Mouse (Mus musculus) layer of hippocampus, adult 2 months (tissue): Measurements from ENCODE around the gene Slc1a3. TPM values are rescaled to one million over a fixed set of nuclear protein-coding genes. Genes with fewer than 3 reads are reported as not detected.

ENCODE experiments used
- DNase-seq, 2 experiments: peaks; one replicate each; pipeline ENCODE4 v3.0.0; 2022; ENCODE audit warnings: low spot score in 2 of 2
- H3K27ac ChIP-seq: fragments of 200-600 bp; 2 replicates; pipeline ENCODE4 v1.8.1; 2022
- H3K4me3 ChIP-seq: fragments of 200-600 bp; 2 replicates; pipeline ENCODE4 v1.8.1; 2022; ENCODE audit warnings: mild to moderate bottlenecking
- CTCF ChIP-seq: fragments of 200-600 bp; conservative IDR thresholded peaks from 2 replicates; pipeline ENCODE4 v1.8.1; 2022; ENCODE audit warnings: antibody characterized with exemption, mild to moderate bottlenecking, moderate library complexity
- total RNA-seq, 2 experiments: library from RNA; stranded (reverse); gene quantifications; 2 replicates each; pipeline ENCODE4 v1.2.3; 2021

Slc1a3 gene
- total RNA-seq, 2 experiments from 2014 or later, result 388 to 405 TPM

DNA sequence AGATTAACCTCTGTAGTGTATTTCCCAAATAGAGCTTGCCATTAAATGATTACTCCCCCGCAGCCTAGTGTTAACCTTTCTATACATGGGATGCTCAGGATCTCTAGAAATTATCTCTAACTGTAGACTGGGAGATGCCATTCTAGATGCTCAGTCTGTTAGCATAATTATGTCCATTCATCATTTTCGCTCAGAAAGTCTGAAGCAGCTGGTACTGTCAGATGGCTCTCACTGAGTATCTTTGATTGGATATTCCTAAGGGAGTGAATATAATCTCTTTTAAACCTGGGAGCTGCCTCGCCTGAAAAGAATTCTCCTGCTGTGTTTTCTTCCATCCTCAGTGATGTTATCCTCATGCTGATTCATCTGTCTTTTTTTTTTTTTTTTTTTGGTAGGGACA lies 76.2 kb downstream of the Slc1a3 start:
- TF ChIP-seq CTCF, result no peak
- H3K27ac ChIP-seq, result no peak overlapping the region
- H3K4me3 ChIP-seq, result no peak overlapping the region
- DNase-seq, result peak in 1 of 2 experiments; percentile 37

DNA sequence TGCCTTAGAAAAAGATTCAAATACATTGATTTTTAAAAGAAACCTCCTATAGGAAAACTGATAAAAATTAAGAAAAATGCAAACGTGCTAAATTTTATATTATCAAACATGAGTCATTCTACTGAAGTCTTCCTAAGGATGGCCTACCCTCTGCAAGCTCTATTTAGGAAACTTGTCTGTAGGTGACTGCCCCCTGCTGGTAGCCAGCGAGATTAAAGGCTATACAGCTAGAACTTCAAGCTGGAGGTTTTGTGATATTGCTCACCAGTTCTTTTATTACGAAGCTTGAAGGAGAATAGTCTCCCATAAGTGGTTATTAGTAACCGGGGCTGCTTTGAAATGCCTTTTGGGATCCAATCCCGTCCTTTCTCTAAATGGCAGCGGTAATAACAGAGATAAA lies 77.2 kb downstream of the Slc1a3 start:
- DNase-seq, result peak in 1 of 2 experiments; percentile 56

DNA sequence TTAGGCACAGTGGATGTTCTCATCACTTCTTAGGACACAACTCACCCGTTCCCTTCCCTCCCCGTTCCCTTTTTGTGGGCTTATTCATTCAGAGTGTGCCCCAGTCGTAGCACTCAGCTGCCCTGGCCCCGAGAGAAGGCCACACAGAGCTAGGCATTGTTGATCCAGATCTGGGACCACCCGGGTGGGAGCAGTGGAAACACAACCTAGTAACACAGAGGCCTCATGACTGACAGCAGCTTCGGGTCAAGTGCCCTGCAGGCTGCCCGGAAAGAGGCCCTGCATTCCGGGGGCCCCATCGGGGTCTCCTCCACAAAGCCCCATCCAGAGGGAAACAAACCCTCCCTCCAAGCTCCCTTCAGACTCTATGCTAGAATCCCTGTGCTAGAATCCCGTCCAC lies 78.2 kb downstream of the Slc1a3 start:
- DNase-seq, result no peak
- TF ChIP-seq CTCF, result no peak
- 0 out of 2 replicates have a peak overlapping the region, but pooled peaks have one; percentile 18 for H3K27ac ChIP-seq
- H3K4me3 ChIP-seq, result no peak overlapping the region

More for the DNA sequence above, 77.2 kb downstream of the Slc1a3 start:
- Histone ChIP-seq H3K4me3 (no peak overlapping the region), H3K27ac (no peak overlapping the region)
- TF ChIP-seq CTCF, result peak; percentile 91

DNA sequence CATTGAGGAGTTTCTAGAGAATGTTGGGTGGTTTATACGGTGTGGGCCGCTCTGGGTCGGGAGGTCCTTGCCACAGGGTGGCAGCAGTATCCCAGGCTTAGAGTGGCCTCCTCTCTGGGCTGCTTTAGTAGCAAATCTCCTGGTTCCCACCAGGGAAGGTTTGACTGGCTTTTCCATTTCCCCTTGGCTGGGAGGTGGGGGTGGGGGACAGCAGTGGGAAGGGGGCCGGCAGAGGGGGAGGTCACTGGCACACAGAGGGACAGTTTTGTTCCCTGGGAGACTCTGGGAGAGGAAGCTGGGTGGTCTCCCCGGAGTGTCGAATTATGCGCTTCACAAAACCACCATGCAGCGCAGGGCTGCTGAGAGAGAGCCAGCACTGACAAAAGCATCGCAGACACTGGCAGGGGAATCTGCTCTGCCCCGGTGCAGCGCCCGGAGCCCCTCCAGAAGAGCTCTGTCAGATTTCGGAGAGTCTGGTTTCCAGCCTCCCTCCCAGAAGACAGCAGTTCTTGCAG lies 81.2 kb downstream of the Slc1a3 start:
- peak; percentile 79 to 86 for DNase-seq
- peak overlapping the region; percentile 60 for H3K4me3 ChIP-seq
- TF ChIP-seq CTCF, result peak; percentile 80
- H3K27ac ChIP-seq, result peak overlapping the region; percentile 81

DNA sequence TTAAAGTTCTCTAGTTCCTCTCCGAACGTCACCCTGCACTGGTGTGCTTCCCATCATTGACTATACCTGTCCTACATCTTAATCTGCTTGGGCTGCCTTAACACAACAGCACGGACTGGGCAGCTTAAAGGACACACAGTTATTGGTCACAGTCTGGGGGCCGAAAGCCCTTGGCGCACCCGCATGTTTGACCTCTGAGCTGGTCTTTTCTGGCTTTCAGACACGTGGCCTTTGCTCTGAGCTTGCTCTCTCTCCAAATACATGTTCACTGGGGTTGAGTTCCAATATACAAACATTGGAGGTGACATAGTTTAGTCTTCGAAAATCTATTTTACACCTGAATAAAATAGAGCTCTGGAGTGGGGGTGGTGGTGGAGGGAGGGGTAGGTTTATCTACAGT lies 82.4 kb downstream of the Slc1a3 start:
- TF ChIP-seq CTCF, result no peak
- no peak for DNase-seq
- Histone ChIP-seq H3K27ac (no peak overlapping the region), H3K4me3 (no peak overlapping the region)

DNA sequence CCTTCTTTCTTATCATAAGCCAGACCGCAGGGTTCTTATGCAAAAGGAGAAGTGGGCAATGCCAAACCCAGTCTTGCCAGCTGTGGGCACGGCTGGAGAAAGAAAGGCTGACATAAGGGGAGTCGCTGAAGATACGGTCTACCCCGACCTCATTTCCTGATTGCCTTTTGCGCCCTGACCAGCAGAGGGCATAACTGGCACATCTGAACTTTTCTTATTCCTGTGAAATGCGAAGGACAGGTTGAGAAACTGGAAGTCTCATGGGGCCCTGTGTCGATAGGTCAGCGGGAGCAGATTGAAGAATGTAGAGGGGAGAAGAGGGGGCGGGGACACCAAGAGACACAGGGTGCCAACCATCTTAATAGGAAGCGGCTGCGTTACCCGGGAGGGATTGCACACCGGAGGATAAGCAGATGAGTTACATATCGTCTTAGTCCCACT lies 83.4 kb downstream of the Slc1a3 start:
- peak overlapping the region; percentile 53 for H3K4me3 ChIP-seq
- TF ChIP-seq CTCF, result peak; percentile 95
- H3K27ac ChIP-seq, result 0 out of 2 replicates have a peak overlapping the region, but pooled peaks have one; percentile 3
- DNase-seq, result peak; percentile 49 to 77

DNA sequence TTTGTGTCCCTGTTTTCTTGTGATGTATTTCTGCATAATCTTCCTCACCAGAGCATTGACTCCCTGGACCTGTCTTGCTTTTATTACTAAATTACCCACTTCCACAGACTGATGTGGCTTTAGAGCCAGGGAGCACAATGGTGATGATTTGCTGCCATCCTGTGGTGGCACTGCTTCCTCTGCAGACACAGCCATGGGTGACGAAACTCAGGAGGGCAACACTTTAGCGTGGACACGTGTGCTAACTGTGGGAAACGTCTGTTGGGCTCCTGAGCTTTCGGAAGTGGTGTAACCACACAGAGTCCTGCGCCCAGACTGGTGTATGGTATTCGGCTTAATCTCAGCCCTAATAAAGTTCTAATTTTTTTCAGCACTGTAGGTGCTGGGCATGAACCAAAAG lies 85.2 kb downstream of the Slc1a3 start:
- Histone ChIP-seq H3K27ac (no peak overlapping the region), H3K4me3 (no peak overlapping the region)
- peak; percentile 47 to 58 for DNase-seq
- TF ChIP-seq CTCF, result peak; percentile 86

DNA sequence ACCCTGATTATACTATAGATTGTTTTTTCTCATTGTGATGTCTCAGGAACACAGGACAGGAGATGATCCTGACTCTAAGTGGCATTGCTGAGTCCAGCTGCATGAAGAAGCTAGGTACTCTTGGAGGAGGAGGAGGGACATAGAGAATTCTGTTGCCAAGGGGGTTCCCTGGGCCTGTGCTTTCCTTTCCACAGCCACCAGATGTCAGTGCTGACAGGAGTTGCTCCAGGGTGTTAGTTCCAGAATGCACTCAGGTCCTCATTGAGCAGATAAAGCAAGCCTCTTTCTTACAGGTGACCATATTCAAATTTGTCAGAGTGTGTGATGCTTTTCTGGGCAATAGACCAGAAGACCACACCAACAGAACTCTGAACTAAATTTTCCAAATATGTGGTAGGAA lies 86.7 kb downstream of the Slc1a3 start:
- no peak overlapping the region for H3K27ac ChIP-seq
- no peak for DNase-seq
- no peak overlapping the region for H3K4me3 ChIP-seq
- peak; percentile 64 for TF ChIP-seq CTCF

DNA sequence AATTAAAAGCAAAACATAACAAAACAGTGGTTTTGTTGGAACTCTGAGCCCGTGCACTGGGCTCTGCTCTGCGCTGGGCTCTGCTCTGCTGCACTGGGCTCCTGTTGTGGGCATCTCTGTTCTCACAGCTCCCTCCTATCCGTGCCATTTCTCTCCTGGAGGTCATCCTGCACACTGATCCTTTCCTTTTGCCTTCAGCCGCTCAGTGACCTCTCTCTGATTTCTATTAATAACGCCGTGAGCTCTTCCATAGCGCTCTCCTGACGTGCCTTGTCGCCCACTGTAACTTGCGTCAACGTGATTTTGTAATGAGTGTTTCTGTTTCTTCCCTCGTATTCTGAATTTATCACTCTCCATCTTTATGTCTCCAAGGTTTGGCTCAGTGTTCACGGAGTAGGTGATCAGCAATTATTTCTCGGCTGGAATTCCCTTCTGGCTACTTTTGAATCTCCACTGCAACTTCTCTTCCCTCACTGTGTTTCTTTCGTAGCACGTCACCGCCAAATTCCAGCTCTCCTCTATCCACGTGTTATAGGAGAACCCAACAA lies 91.0 kb downstream of the Slc1a3 start:
- Histone ChIP-seq H3K4me3 (no peak overlapping the region), H3K27ac (no peak overlapping the region)
- no peak for TF ChIP-seq CTCF
- no peak for DNase-seq

DNA sequence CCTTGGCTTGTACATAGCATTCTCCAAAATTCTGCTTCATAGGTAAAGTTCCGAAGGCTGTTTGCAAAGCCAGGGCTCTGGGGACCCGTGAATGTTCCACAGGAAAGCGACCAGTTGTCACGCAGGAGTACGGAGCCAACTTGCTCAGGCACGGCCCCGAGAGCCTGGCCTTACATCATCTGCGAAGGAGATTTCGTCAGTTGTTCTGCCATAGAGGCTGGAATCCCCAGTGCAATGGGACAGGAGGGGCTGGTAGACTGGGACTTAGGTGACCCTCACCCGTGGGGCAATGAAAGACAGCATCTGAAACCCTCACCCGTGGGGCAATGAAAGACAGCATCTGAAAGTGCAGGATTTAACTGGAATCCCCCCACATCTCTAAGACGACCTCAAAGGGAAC lies 94.3 kb downstream of the Slc1a3 start:
- TF ChIP-seq CTCF, result no peak
- no peak overlapping the region for H3K27ac ChIP-seq
- no peak for DNase-seq
- H3K4me3 ChIP-seq, result no peak overlapping the region

DNA sequence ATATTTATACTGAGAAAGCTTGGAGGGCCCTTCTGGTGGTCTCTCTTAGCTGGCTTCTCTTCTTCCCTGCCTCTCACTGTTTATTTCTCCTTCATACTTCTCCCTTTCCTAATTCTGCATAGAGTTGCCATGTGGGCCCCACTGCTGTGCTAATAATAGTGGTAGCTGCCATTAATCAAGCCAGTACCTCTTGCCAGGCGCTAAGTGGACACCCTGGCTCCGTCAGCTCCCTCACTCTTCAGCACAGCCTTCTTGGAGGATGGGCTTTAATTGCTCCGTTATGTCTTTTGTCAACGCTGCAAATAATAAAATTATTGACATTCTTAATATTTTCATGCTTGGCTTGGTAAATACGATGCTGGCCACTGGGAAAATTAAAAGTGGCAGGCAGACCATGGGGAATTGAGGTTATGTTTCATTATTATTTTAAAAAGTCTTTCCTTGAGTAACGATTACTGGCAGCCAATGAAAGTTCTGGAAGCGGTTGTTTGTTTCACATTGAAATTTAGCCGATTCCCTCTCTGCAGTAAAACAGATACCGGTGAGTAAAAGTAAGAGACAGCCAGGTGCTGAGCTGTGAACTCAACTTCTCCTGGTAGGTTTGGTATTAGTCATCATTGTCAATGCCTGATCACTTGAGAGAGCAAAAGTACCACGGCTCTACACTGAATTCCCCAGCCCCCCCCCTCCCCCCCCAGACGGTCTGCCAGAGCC lies 94.9 kb downstream of the Slc1a3 start:
- H3K4me3 ChIP-seq, result no peak overlapping the region
- TF ChIP-seq CTCF, result no peak
- no peak for DNase-seq
- no peak overlapping the region for H3K27ac ChIP-seq

DNA sequence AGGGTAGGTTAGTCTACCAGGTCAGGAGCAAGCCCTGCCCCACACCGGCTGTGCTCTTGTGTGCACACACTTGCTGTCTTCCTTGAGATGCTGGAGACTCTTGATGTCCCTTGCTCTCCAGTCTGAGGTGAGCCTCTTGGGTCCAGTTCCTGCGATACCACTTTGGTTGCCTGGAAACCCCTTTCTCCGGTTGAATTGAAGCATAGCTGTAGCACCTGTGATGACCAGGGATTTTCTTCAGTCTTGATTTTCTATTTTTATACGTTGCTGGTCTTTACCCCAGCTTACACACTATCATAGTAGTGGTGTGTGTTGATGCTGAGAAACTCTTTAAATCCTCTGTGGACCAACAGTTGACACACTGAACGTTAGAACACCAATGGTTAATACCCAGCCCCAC lies 95.9 kb downstream of the Slc1a3 start:
- Histone ChIP-seq H3K27ac (no peak overlapping the region), H3K4me3 (no peak overlapping the region)
- no peak for DNase-seq
- no peak for TF ChIP-seq CTCF

DNA sequence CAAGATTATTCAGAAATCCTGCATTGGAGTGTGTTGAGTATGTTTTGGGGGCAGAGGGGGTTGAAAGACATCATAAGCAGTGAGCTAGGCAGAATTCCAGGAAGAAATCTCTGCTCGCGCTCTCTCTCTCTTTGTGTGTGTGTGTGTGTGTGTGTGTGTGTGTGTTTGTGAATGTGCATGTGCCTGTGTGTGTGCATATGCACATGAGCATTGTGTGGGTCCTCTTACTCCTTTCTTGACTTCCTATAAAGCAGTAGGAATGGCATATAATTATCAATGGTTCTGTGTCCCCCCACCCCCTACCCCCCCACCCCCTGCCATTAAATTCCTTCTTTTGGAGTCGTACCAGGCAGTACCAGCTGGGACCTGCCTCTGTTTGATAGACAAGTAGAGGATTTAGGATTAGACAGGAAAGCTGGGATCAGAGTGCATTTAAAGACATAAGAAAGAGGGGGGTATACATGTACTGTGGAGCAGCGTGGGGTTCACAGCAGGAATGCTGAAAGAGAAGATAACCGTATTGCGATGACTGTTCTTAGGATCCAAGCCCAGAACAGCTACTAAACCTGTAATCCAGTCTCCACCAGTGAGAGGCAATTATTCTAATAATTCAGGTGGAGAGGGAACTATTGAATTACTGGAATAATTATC lies 104.9 kb downstream of the Slc1a3 start:
- DNase-seq, result no peak
- H3K4me3 ChIP-seq, result no peak overlapping the region
- H3K27ac ChIP-seq, result no peak overlapping the region
- TF ChIP-seq CTCF, result no peak
